Mouse (Mus musculus) brain, embryonic 14.5 days (tissue): ENCODE measurements around the gene Dmap1.

Experiments used
- CTCF ChIP-seq: fragments of 200-500 bp; IDR thresholded peaks from 2 replicates; pipeline ENCODE4 v1.5.1; 2012; ENCODE audit warnings: inconsistent platforms, mild to moderate bottlenecking, moderate library complexity, borderline replicate concordance; ENCODE audit not compliant: insufficient read depth, insufficient read length; ENCODE audit errors: extremely low read depth
- POLR2A ChIP-seq: fragments of 200-500 bp; IDR thresholded peaks from 2 replicates; pipeline ENCODE4 v1.6.1; 2012; ENCODE audit warnings: mild to moderate bottlenecking, inconsistent platforms, borderline replicate concordance; ENCODE audit not compliant: poor library complexity, insufficient read depth, insufficient read length, severe bottlenecking; ENCODE audit errors: extremely low read depth

- TF ChIP-seq CTCF (no peak), POLR2A (no peak)
These were observed 30.2 kb upstream of the Dmap1 start for GRCm38 (mm10) chr4:117712314-117712713.
